Mouse (Mus musculus) CH12.LX (cell line): ENCODE results near the gene Irf2. TPM values are rescaled to one million over a fixed set of nuclear protein-coding genes. Genes with fewer than 3 reads are reported as not detected.

Experiments
- DNase-seq: peaks from one replicate; pipeline ENCODE4 v3.0.0-alpha.2; 2013; ENCODE audit errors: extremely low read depth
- H3K27ac ChIP-seq: 2 replicates; pipeline ENCODE4 v1.5.1; 2012; ENCODE audit warnings: low read depth, mild to moderate bottlenecking, control low read depth, moderate library complexity; ENCODE audit not compliant: insufficient read depth
- H3K27me3 ChIP-seq: replicated peaks from 2 replicates; pipeline ENCODE3; 2012; ENCODE audit warnings: inconsistent platforms
- H3K36me3 ChIP-seq, 2 experiments: replicated peaks in 1 of 2; 2 replicates each; pipeline versions ENCODE3 to v1.6.1; 2012; ENCODE audit warnings: inconsistent platforms in 1 of 2, low read length in 1 of 2, mild to moderate bottlenecking in 1 of 2, mixed read lengths in 1 of 2, moderate library complexity in 1 of 2; ENCODE audit not compliant: control insufficient read depth in 1 of 2, insufficient read depth in 1 of 2
- H3K4me1 ChIP-seq, 2 experiments: 2 replicates each; pipeline ENCODE4 v1.6.1; 2012; ENCODE audit warnings: inconsistent platforms in 1 of 2, moderate library complexity in 1 of 2; ENCODE audit not compliant: insufficient read depth in 2 of 2, control insufficient read depth in 1 of 2
- H3K4me2 ChIP-seq: 2 replicates; pipeline ENCODE4 v1.6.1; 2012; ENCODE audit warnings: low read depth, mild to moderate bottlenecking, control low read depth; ENCODE audit not compliant: poor library complexity, insufficient read depth, severe bottlenecking
- H3K4me3 ChIP-seq, 3 experiments: fragments of 150-350 bp in 1 of 3; sonication (generic) in 1 of 3; replicated peaks in 1 of 3; 2 replicates each; pipeline versions ENCODE3 to v1.5.1; 2011 to 2012; ENCODE audit warnings: low read depth in 2 of 3, low read length in 2 of 3, mild to moderate bottlenecking in 2 of 3, moderate library complexity in 2 of 3, control low read depth in 1 of 3, improper control_type of control experiment in 1 of 3, inconsistent platforms in 1 of 3, mixed read lengths in 1 of 3; ENCODE audit not compliant: poor library complexity in 1 of 3
- H3K79me2 ChIP-seq: replicated peaks from 2 replicates; pipeline ENCODE4 v1.6.1; 2012; ENCODE audit warnings: mild to moderate bottlenecking, moderate library complexity; ENCODE audit not compliant: control insufficient read depth, poor library complexity, insufficient read depth, severe bottlenecking; ENCODE audit errors: extremely low read depth
- H3K9ac ChIP-seq: 2 replicates; pipeline ENCODE4 v1.6.1; 2012; ENCODE audit warnings: low read depth, mild to moderate bottlenecking, control low read depth, moderate library complexity; ENCODE audit not compliant: insufficient read depth
- H3K9me3 ChIP-seq: replicated peaks from 2 replicates; pipeline ENCODE3; 2012; ENCODE audit warnings: low read length, inconsistent platforms, mixed read lengths
- BHLHE40 ChIP-seq: IDR thresholded peaks from 2 replicates; pipeline ENCODE4 v1.6.1; 2011; ENCODE audit warnings: mild to moderate bottlenecking, low read depth, low read length, improper control_type of control experiment
- CHD1 ChIP-seq: IDR thresholded peaks from 2 replicates; pipeline ENCODE4 v1.6.1; 2012; ENCODE audit warnings: low read depth, low read length, improper control_type of control experiment, inconsistent platforms
- CTCF ChIP-seq, 2 experiments: IDR thresholded peaks in 1 of 2; conservative IDR thresholded peaks in 1 of 2; 2 replicates each; pipeline ENCODE4 v1.5.1; 2011 to 2012; ENCODE audit warnings: low read depth in 2 of 2, low read length in 2 of 2, improper control_type of control experiment in 1 of 2, inconsistent platforms in 1 of 2, mild to moderate bottlenecking in 1 of 2, moderate library complexity in 1 of 2
- EP300 ChIP-seq: IDR thresholded peaks from 2 replicates; pipeline ENCODE4 v1.6.1; 2011; ENCODE audit warnings: low read length, improper control_type of control experiment
- ETS1 ChIP-seq: conservative IDR thresholded peaks from 2 replicates; pipeline ENCODE4 v1.6.1; 2012; ENCODE audit warnings: low read depth, mild to moderate bottlenecking, inconsistent platforms, low read length, improper control_type of control experiment, moderate library complexity
- GABPA ChIP-seq: IDR thresholded peaks from 2 replicates; pipeline ENCODE4 v1.6.1; 2012; ENCODE audit warnings: low read depth, low read length, improper control_type of control experiment, inconsistent platforms; ENCODE audit not compliant: insufficient replicate concordance
- IRF4 ChIP-seq: IDR thresholded peaks from 2 replicates; pipeline ENCODE4 v1.6.1; 2014; ENCODE audit warnings: low read depth, mild to moderate bottlenecking, inconsistent platforms, low read length, improper control_type of control experiment
- JUN ChIP-seq: IDR thresholded peaks from 2 replicates; pipeline ENCODE4 v1.6.1; 2011; ENCODE audit warnings: low read depth, mild to moderate bottlenecking, low read length, improper control_type of control experiment, moderate library complexity; ENCODE audit not compliant: insufficient read depth
- KAT2A ChIP-seq: IDR thresholded peaks from 2 replicates; pipeline ENCODE4 v1.6.1; 2012; ENCODE audit warnings: low read length, improper control_type of control experiment, inconsistent platforms; ENCODE audit not compliant: insufficient replicate concordance
- MAFK ChIP-seq: IDR thresholded peaks from 2 replicates; pipeline ENCODE4 v1.6.1; 2011; ENCODE audit warnings: low read length, improper control_type of control experiment; ENCODE audit not compliant: insufficient replicate concordance
- MAX ChIP-seq: IDR thresholded peaks from 2 replicates; pipeline ENCODE4 v1.6.1; 2011; ENCODE audit warnings: low read length, improper control_type of control experiment
- MEF2A ChIP-seq: IDR thresholded peaks from 2 replicates; pipeline ENCODE4 v1.6.1; 2014; ENCODE audit warnings: low read depth, mild to moderate bottlenecking, inconsistent platforms, low read length, improper control_type of control experiment, borderline replicate concordance
- NELFE ChIP-seq: IDR thresholded peaks from 2 replicates; pipeline ENCODE4 v1.6.1; 2011; ENCODE audit warnings: low read depth, low read length, improper control_type of control experiment
- NRF1 ChIP-seq: IDR thresholded peaks from 2 replicates; pipeline ENCODE4 v1.6.1; 2014; ENCODE audit warnings: low read depth, mild to moderate bottlenecking, inconsistent platforms, low read length, improper control_type of control experiment, moderate library complexity
- RAD21 ChIP-seq: IDR thresholded peaks from 2 replicates; pipeline ENCODE4 v1.6.1; 2011; ENCODE audit warnings: low read depth, mild to moderate bottlenecking, low read length, improper control_type of control experiment, moderate library complexity
- SIN3A ChIP-seq: IDR thresholded peaks from 2 replicates; pipeline ENCODE4 v1.6.1; 2012; ENCODE audit warnings: low read length, improper control_type of control experiment, inconsistent platforms
- SMC3 ChIP-seq: IDR thresholded peaks from 2 replicates; pipeline ENCODE4 v1.6.1; 2011; ENCODE audit warnings: low read depth, low read length, improper control_type of control experiment
- USF1 ChIP-seq: IDR thresholded peaks from 2 replicates; pipeline ENCODE4 v1.6.1; 2014; ENCODE audit warnings: low read depth, mild to moderate bottlenecking, inconsistent platforms, low read length, improper control_type of control experiment
- ZNF384 ChIP-seq: IDR thresholded peaks from 2 replicates; pipeline ENCODE4 v1.6.1; 2012; ENCODE audit warnings: low read depth, low read length, improper control_type of control experiment, inconsistent platforms
- dilution Hi-C: fragments of 300-500 bp; cut with MboI; formaldehyde crosslinking; loops from 2 replicates; pipeline ENCODE4 v1.14.3; 2020; ENCODE audit warnings: low sequenced_read_pairs; ENCODE audit not compliant: extremely low pct_unique_long_range_greater_than_20kb, extremely low pct_ligation_motif_present
- in situ Hi-C: fragments of 300-500 bp; cut with MboI; formaldehyde crosslinking; loops from 3 replicates; pipeline ENCODE4 v1.14.3; 2019; ENCODE audit warnings: low sequenced_read_pairs, low pct_ligation_motif_present, low pct_unique_long_range_greater_than_20kb, mixed read lengths
- polyA plus RNA-seq: library from polyadenylated mRNA; unstranded; fragments of >175 nt; gene quantifications from 2 replicates; pipeline ENCODE4 v1.2.1, GENCODE M21; 2012; ENCODE audit warnings: low read depth; ENCODE audit not compliant: insufficient read length
- total RNA-seq, 2 experiments: library from RNA; depleted of rRNA; stranded (reverse); fragments of 300-350 nt in 1 of 2; fragments of >200 nt in 1 of 2; gene quantifications; 2 replicates each; pipeline ENCODE4 v1.2.3; 2012 to 2014

Irf2 gene
- total and polyA plus RNA-seq, 3 experiments = 7.1 to 37.4 (median 10.2) TPM

- Histone ChIP-seq H3K27ac (no peak overlapping the region; the same call in 1 of the 2 replicates), H3K4me2 (no peak overlapping the region; the same call in 1 of the 2 replicates), H3K9ac (no peak overlapping the region), H3K36me3 (peaks cover 7 to 42% of the 10 kb centered on the region in 2 experiments), H3K27me3 (no peaks in the 10 kb centered on the region), H3K79me2 (peaks cover 53% of the 10 kb centered on the region), H3K4me1 (peaks cover 23 to 75% of the 10 kb centered on the region in 2 experiments), H3K9me3 (peaks cover 3% of the 10 kb centered on the region), H3K4me3 (no peak overlapping the region)
- TF ChIP-seq KAT2A = no peak
- TF ChIP-seq USF1 = no peak
- TF ChIP-seq MAX = no peak
- TF ChIP-seq JUN = peak; percentile 51; the same call in 1 of the 2 replicates
- no peak for TF ChIP-seq GABPA
- TF ChIP-seq BHLHE40 = no peak
- TF ChIP-seq RAD21 = peak; percentile 9
- TF ChIP-seq NELFE = no peak
- no peak for TF ChIP-seq ZNF384
- peak; percentile 89 for TF ChIP-seq EP300
- peak; percentile 76; the same call in 1 of the 2 replicates for TF ChIP-seq MAFK
- TF ChIP-seq IRF4 = peak; percentile 81
- TF ChIP-seq CHD1 = no peak
- TF ChIP-seq MEF2A = no peak
- peak in 1 of 2 experiments; percentile 25; a peak in 2 of 4 replicates for TF ChIP-seq CTCF (conservative IDR thresholded peaks at IDR 0.05 in 1 of 2, IDR thresholded peaks at IDR 0.05 in 1 of 2; ENCODE audit: low read depth in 2 of 2, low read length in 2 of 2)
- TF ChIP-seq SIN3A = no peak
- no peak for TF ChIP-seq ETS1
- no peak for TF ChIP-seq NRF1
- peak; percentile 17; the same call in 1 of the 2 replicates for TF ChIP-seq SMC3
- DNase-seq = peak; percentile 49
- dilution Hi-C loops = no loop called here
- in situ Hi-C loops = loop anchor here (5.0 kb wide), 1 partner anchor 42 kb away; no protein-coding TSS in a partner anchor
These were observed 49.8 kb downstream of the Irf2 start for GRCm38 (mm10) chr8:46789091-46789881.
